Mouse (Mus musculus) stomach, postnatal 0 days (tissue): ENCODE data around the gene Sgce.

ENCODE experiments used
- CTCF ChIP-seq: IDR thresholded peaks from 2 replicates; pipeline ENCODE4 v1.5.1; 2016; ENCODE audit warnings: antibody characterized with exemption, low read depth, mild to moderate bottlenecking, moderate library complexity
- EP300 ChIP-seq: optimal IDR thresholded peaks from 2 replicates; pipeline ENCODE3; 2016; ENCODE audit warnings: antibody characterized with exemption

DNA sequence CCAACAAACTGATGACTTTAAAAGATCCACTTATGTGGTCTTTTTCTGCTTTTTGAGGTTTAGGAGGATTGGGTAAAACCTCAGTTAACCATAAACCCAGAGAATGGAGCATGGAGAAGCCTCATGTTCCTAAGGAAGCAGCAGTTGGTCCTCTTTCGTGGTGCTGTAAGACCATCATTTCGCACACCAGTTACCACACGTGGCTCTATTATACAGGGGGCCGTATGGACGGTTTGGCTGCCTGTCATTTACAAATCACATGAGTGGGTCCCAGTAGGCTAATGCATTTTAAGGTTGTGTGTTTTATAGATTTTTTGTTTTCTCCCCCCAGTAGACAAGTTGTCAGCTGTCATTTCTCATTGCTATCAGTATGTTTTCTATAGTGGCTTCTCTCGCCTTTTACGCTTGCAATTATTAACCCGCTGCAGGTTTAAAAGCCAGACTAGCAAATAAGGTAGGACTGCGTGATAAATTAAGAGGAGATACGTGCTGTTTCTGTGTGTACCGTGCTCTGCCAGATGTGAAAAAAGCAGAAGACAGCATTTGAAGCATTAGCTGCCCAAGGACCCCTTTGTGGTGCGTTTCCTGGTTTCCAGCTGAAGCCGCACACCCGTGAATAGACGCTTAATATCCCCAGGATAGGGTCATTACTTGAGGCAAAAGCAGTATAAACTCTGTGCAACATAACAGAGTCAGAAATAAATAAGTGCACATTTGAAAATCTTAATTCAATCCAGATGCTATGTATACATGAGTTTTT, 22.8 kb downstream of the Sgce start:
- TF ChIP-seq CTCF: no peak
- no peak for TF ChIP-seq EP300
